Mouse (Mus musculus): ENCODE data around the gene Birc7. TPM values are rescaled to one million over a fixed set of nuclear protein-coding genes. Genes with fewer than 3 reads are reported as not detected.

Gene Birc7
- polyA plus RNA-seq, 1 experiment from 2014 or later: 0.09 TPM

DNA sequence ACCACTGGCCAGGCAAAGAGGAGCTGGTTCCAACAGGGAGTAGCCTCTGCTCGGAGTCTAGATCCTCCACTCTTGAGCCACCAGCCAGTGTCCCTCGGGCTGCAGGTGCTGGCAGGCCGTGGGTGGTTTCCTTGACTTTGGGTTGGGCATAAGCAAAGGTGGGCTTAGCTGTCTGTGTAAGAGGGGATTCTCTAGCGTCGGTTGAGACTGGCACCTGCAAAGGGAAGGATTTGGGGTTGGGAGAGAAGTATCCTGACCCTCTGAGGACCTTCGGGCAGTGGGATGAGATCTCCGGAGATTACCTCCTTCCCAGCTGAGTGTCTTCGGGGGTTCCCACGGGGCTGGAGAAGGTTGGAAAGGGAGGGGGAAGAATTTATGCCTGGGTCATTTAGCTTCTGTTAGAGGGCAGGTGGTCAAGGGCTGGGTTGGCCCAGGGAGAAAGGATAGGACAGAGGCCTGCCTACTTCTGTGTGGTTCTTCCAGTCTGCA is 36.9 kb upstream of the Birc7 start:
- no peak overlapping the region for H3K27ac ChIP-seq (ENCODE audit: low read length)
- peaks cover 18% of the 10 kb centered on the region for H3K4me1 ChIP-seq (ENCODE audit: control insufficient read depth, insufficient read depth, low read length)
- no peaks in the 10 kb centered on the region for H3K9me3 ChIP-seq (replicated peaks; ENCODE audit: control insufficient read depth, low read length)
- no peak for ATAC-seq (replicated peaks; ENCODE audit: extremely low read depth, insufficient read depth, low FRiP score)
- no peak overlapping the region for H3K4me3 ChIP-seq (ENCODE audit: low read length)
- no peak overlapping the region for H3K9ac ChIP-seq (ENCODE audit: low read length)
- peaks cover 99% of the 10 kb centered on the region for H3K27me3 ChIP-seq (ENCODE audit: control insufficient read depth, insufficient read depth, low read length)
- no peak overlapping the region for H3K4me2 ChIP-seq (ENCODE audit: low read depth, low read length)
- 11% methylated on average over 9 of the region's 9 CpGs for WGBS
- H3K36me3 ChIP-seq (ENCODE audit: control insufficient read depth, insufficient read depth): no peaks in the 10 kb centered on the region

DNA sequence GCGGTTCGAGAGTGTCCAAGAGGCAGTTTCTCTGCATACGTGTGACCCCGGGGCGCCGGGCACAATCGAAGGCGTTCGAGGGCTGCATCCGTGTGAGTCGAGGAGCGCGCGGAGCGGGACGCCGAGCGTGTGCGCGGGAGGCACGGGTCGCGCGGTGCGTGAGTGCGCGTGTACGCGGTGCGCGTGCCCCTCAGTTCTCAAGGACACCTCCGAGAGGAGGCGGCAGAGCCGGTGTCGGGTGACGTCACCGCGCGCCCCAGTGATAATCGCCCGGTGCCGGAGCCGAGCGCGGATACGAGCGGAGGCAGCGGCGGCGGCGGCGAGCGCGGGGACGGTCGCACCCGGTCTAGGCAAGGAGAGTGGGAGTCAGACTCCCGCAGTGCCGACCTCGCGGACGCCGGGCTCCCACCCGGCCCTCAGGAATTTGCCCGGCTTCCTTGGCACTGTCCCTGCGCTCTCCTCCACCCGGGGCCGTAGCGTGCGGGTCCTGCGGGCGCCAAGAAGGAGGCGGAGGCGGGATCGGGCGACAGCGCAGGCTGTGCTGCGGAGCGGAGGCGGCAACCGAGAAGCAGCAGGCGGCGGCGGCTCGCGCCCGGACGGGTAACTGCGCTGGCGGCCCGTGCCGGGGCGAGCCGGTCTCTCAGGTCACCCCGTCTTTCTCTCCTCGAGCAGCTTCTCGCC is 35.8 kb upstream of the Birc7 start:
- no peak for ATAC-seq (replicated peaks; ENCODE audit: extremely low read depth, insufficient read depth, low FRiP score)
- Histone ChIP-seq H3K9me3 (replicated peaks; ENCODE audit: control insufficient read depth, low read length) (no peaks in the 10 kb centered on the region), H3K4me2 (ENCODE audit: low read depth, low read length) (peak overlapping the region; percentile 85), H3K27me3 (ENCODE audit: control insufficient read depth, insufficient read depth, low read length) (peaks cover 99% of the 10 kb centered on the region), H3K4me3 (ENCODE audit: low read length) (peak overlapping the region; percentile 57), H3K27ac (ENCODE audit: low read length) (no peak overlapping the region), H3K4me1 (ENCODE audit: control insufficient read depth, insufficient read depth, low read length) (peaks cover 18% of the 10 kb centered on the region), H3K36me3 (ENCODE audit: control insufficient read depth, insufficient read depth) (no peaks in the 10 kb centered on the region), H3K9ac (ENCODE audit: low read length) (peak overlapping the region; percentile 18; the same call in 1 of the 2 replicates)
- under 1% methylated on average over 92 of the region's 97 CpGs for WGBS

- ATAC-seq (replicated peaks; ENCODE audit: extremely low read depth, insufficient read depth, low FRiP score): no peak
- Histone ChIP-seq H3K27me3 (ENCODE audit: control insufficient read depth, insufficient read depth, low read length) (peaks cover 95% of the 10 kb centered on the region), H3K4me2 (ENCODE audit: low read depth, low read length) (peak overlapping the region; percentile 85), H3K36me3 (ENCODE audit: control insufficient read depth, insufficient read depth) (no peaks in the 10 kb centered on the region), H3K9ac (ENCODE audit: low read length) (no peak overlapping the region), H3K9me3 (replicated peaks; ENCODE audit: control insufficient read depth, low read length) (no peaks in the 10 kb centered on the region), H3K4me3 (ENCODE audit: low read length) (peak overlapping the region; percentile 57), H3K4me1 (ENCODE audit: control insufficient read depth, insufficient read depth, low read length) (peaks cover 18% of the 10 kb centered on the region), H3K27ac (ENCODE audit: low read length) (no peak overlapping the region)
- 1% methylated on average over 48 of the region's 50 CpGs for WGBS
Observed at GRCm38 (mm10) chr2:180893537-180894028, 35.2 kb upstream of the Birc7 start.

DNA sequence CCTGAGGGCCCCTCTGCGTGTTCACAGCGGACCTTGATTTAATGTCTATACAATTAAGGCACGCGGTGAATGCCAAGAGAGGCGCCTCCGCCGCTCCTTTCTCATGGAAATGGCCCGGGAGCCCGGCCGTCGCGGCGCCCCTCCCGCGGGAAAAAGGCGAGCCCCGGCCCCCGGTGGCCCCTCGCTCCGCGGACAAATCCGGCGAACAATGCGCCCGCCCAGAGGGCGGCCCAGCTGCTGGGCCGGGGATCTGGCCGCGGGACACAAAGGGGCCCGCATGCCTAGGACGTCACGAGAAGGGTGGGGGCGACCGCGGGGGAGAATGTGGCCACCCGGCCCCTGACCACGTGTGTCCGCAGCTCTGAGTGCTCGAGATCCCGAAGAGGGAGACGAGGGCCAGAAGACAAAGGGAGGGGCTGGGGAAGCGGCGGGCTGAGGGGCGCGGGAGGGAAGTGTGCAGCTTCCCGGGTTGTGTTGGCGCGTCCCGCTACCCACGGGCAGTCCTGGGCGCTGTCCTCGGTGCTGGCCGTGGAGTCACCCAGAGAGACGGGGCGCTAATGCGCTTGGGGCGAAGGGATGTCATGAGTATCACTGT is 34.7 kb upstream of the Birc7 start:
- H3K36me3 ChIP-seq (ENCODE audit: control insufficient read depth, insufficient read depth): no peaks in the 10 kb centered on the region
- H3K27ac ChIP-seq (ENCODE audit: low read length): no peak overlapping the region
- WGBS: under 1% methylated on average over 56 of the region's 57 CpGs
- H3K27me3 ChIP-seq (ENCODE audit: control insufficient read depth, insufficient read depth, low read length): peaks cover 89% of the 10 kb centered on the region
- no peak overlapping the region for H3K9ac ChIP-seq (ENCODE audit: low read length)
- 0 out of 2 replicates have a peak, but pooled peaks have one; percentile 20 for ATAC-seq (replicated peaks; ENCODE audit: extremely low read depth, insufficient read depth, low FRiP score)
- peak overlapping the region; percentile 57 for H3K4me3 ChIP-seq (ENCODE audit: low read length)
- peaks cover 18% of the 10 kb centered on the region for H3K4me1 ChIP-seq (ENCODE audit: control insufficient read depth, insufficient read depth, low read length)
- H3K4me2 ChIP-seq (ENCODE audit: low read depth, low read length): peak overlapping the region; percentile 85
- no peaks in the 10 kb centered on the region for H3K9me3 ChIP-seq (replicated peaks; ENCODE audit: control insufficient read depth, low read length)

DNA sequence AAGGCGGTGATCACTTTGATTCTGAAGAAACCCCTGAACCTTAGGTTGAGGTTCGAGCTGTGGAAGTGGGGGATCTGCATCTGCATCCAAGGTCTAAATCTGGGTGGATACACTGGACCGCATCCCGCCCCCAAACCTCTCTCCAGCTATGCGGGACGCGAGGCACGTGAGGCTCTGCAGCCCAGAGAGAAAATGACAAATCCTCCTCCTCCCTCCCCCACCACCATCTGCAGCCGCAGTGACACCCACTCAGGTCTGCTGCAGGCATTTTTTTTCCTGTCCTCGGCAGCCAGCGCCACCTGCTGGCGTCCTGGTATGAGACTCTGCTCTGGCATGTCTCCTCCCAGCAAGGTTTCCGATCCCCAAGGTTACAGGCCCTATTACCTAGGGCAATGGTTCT is 34.1 kb upstream of the Birc7 start:
- Histone ChIP-seq H3K36me3 (ENCODE audit: control insufficient read depth, insufficient read depth) (no peaks in the 10 kb centered on the region), H3K4me1 (ENCODE audit: control insufficient read depth, insufficient read depth, low read length) (peaks cover 18% of the 10 kb centered on the region), H3K9me3 (replicated peaks; ENCODE audit: control insufficient read depth, low read length) (no peaks in the 10 kb centered on the region), H3K9ac (ENCODE audit: low read length) (no peak overlapping the region), H3K27ac (ENCODE audit: low read length) (no peak overlapping the region), H3K4me2 (ENCODE audit: low read depth, low read length) (no peak overlapping the region), H3K27me3 (ENCODE audit: control insufficient read depth, insufficient read depth, low read length) (peaks cover 83% of the 10 kb centered on the region), H3K4me3 (ENCODE audit: low read length) (peak overlapping the region; percentile 57)
- WGBS: 3% methylated on average over 13 of the region's 13 CpGs
- peak; percentile 47; the same call in 1 of the 2 replicates for ATAC-seq (replicated peaks; ENCODE audit: extremely low read depth, insufficient read depth, low FRiP score)

- H3K4me1 ChIP-seq (ENCODE audit: control insufficient read depth, insufficient read depth, low read length): peaks cover 18% of the 10 kb centered on the region
- no peak for ATAC-seq (replicated peaks; ENCODE audit: extremely low read depth, insufficient read depth, low FRiP score)
- no peak overlapping the region for H3K9ac ChIP-seq (ENCODE audit: low read length)
- no peaks in the 10 kb centered on the region for H3K36me3 ChIP-seq (ENCODE audit: control insufficient read depth, insufficient read depth)
- H3K27me3 ChIP-seq (ENCODE audit: control insufficient read depth, insufficient read depth, low read length): peaks cover 77% of the 10 kb centered on the region
- no peak overlapping the region for H3K4me2 ChIP-seq (ENCODE audit: low read depth, low read length)
- WGBS: 64% methylated on average over 3 of the region's 3 CpGs
- H3K27ac ChIP-seq (ENCODE audit: low read length): no peak overlapping the region
- no peak overlapping the region for H3K4me3 ChIP-seq (ENCODE audit: low read length)
- no peaks in the 10 kb centered on the region for H3K9me3 ChIP-seq (replicated peaks; ENCODE audit: control insufficient read depth, low read length)
Observed at GRCm38 (mm10) chr2:180895321-180895720, 33.5 kb upstream of the Birc7 start.

GRCm38 (mm10) chr2:180895837-180896525 is 32.8 kb upstream of the Birc7 start:
- no peak for ATAC-seq (replicated peaks; ENCODE audit: extremely low read depth, insufficient read depth, low FRiP score)
- no peak overlapping the region for H3K27ac ChIP-seq (ENCODE audit: low read length)
- peaks cover 18% of the 10 kb centered on the region for H3K4me1 ChIP-seq (ENCODE audit: control insufficient read depth, insufficient read depth, low read length)
- H3K9ac ChIP-seq (ENCODE audit: low read length): no peak overlapping the region
- H3K27me3 ChIP-seq (ENCODE audit: control insufficient read depth, insufficient read depth, low read length): peaks cover 71% of the 10 kb centered on the region
- no peaks in the 10 kb centered on the region for H3K9me3 ChIP-seq (replicated peaks; ENCODE audit: control insufficient read depth, low read length)
- H3K36me3 ChIP-seq (ENCODE audit: control insufficient read depth, insufficient read depth): no peaks in the 10 kb centered on the region
- H3K4me3 ChIP-seq (ENCODE audit: low read length): no peak overlapping the region
- 64% methylated on average over 11 of the region's 11 CpGs for WGBS
- no peak overlapping the region for H3K4me2 ChIP-seq (ENCODE audit: low read depth, low read length)

GRCm38 (mm10) chr2:180896819-180897625 is 31.8 kb upstream of the Birc7 start:
- Histone ChIP-seq H3K36me3 (ENCODE audit: control insufficient read depth, insufficient read depth) (no peaks in the 10 kb centered on the region), H3K4me2 (ENCODE audit: low read depth, low read length) (no peak overlapping the region), H3K4me3 (ENCODE audit: low read length) (no peak overlapping the region), H3K9ac (ENCODE audit: low read length) (no peak overlapping the region), H3K27me3 (ENCODE audit: control insufficient read depth, insufficient read depth, low read length) (peaks cover 60% of the 10 kb centered on the region), H3K9me3 (replicated peaks; ENCODE audit: control insufficient read depth, low read length) (no peaks in the 10 kb centered on the region), H3K4me1 (ENCODE audit: control insufficient read depth, insufficient read depth, low read length) (peaks cover 18% of the 10 kb centered on the region), H3K27ac (ENCODE audit: low read length) (no peak overlapping the region)
- WGBS: 66% methylated on average over 15 of the region's 15 CpGs
- no peak for ATAC-seq (replicated peaks; ENCODE audit: extremely low read depth, insufficient read depth, low FRiP score)

Data from heart, embryonic 16.5 days (tissue).